Mouse (Mus musculus): Measurements from ENCODE around the gene Prtn3. TPM values are rescaled to one million over a fixed set of nuclear protein-coding genes. Genes with fewer than 3 reads are reported as not detected.

The Prtn3 gene
- total RNA-seq, 2 experiments from 2014 or later, result 2.3 to 3.1 TPM

DNA sequence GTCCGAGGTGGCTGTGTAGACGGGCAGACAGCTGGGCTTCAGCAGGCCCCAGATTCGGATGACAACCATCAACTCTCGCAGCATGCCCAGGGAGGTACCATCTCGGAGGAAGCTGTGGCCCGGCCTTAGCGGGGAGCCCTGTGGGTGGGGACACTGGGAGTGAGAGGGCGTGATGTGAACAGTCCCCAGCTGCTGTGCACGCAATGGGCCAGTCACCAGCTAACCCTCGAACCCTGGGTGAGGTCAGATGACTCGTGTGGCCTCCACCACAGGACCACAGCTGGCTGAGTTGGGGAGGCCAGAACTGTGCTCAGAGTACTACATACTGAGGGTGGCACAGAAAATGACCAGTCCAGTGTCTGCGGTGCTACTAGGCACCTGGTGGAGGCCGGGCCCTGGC lies 22.5 kb downstream of the Prtn3 start:
- intact Hi-C loops (cut with DNase I), result no loop called here
- no peak for DNase-seq (ENCODE audit: low spot score in 2 of 2)

DNA sequence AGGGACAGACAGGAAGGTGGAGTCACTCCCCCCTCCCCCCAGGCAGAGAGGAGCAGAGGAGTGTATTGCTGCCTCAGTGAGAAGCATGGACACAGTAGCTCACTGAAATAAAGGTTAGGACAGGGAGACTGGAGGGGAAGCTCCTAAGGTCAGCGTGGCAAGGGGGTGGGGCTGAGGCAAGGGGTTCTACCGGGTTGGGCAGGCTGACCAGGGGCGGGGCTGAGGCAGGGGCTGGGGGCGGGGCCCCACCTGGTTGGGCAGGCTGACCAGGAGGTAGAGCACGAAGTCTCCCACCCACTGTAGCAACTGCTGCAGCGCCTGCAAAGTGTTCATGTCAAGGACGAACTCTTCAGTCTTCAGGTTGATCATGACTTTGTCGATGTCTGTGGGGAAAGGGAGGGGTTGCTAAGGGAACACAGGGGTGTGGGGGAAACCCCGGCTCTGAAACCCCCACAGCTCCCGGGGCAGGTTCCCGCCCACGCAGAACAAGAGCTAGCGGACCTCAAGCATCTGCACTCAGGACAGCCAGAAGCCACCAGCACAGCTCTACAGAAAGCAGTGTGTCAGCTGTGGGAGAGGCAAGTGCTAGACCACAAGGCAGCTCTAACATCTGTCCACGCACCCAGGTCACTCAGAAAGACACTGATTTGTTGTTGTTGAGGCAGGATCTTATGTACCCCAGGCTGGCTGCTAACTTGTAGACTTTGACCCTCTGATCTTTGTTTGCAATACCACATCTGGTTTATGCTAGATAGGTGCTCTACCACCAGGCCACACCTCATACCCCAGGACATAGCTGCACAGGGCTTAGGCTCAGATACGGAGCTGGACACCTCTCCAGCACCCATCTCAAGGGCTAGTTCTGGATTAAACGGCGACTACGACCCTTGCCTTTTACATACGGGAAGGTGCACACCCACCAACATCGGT lies 23.3 kb downstream of the Prtn3 start:
- intact Hi-C loops (cut with DNase I), result no loop called here
- DNase-seq (ENCODE audit: low spot score in 2 of 2), result no peak

- DNase-seq (ENCODE audit: low spot score in 2 of 2), result peak; percentile 71 to 92
- intact Hi-C loops (cut with DNase I), result no loop called here
Measured at GRCm38 (mm10) chr10:79900951-79901410, 26.7 kb downstream of the Prtn3 start.

DNA sequence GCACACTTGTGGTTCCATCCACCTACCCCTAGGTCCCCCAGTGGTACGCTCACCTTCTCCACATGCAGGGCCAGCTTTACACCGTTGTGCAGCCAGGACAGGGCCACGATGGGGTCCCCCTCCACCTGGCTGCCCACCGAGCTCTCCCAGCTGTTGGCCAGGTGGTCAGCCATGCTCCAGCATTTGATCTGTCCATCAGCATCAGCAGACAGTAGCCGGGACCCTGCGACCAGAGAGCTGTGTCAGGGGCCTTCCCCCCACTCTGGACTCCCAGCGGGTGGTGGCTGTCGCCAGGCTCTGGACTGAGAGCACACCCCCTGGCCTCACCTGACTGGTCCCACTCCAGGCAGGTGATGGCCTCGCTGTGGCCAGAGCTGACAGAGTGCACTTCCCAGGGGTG lies 32.4 kb downstream of the Prtn3 start:
- DNase-seq (ENCODE audit: low spot score in 2 of 2), result no peak

DNA sequence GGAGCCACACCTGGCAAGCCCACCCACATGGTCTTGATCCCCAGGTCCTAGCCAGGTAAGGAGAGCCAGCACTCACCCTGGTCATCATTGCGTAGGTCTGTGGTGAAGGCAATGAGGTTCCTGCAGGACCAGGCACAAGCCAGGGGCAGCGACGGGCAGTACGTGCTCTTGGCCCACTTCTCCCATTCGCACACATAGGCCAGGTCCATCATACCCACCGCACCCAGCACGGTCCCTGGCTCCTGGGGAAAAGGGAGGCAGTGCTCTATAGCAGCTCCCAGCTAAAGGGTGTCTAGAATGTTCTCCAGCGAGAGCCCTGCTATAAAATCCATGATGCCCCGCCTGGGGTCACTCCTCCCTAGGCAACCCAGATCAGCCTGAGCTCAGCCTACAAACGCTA lies 33.1 kb downstream of the Prtn3 start:
- intact Hi-C loops (cut with DNase I), result no loop called here
- DNase-seq (ENCODE audit: low spot score in 2 of 2), result no peak

More for the DNA sequence above, 32.4 kb downstream of the Prtn3 start:
- intact Hi-C loops (cut with DNase I), result no loop called here

DNA sequence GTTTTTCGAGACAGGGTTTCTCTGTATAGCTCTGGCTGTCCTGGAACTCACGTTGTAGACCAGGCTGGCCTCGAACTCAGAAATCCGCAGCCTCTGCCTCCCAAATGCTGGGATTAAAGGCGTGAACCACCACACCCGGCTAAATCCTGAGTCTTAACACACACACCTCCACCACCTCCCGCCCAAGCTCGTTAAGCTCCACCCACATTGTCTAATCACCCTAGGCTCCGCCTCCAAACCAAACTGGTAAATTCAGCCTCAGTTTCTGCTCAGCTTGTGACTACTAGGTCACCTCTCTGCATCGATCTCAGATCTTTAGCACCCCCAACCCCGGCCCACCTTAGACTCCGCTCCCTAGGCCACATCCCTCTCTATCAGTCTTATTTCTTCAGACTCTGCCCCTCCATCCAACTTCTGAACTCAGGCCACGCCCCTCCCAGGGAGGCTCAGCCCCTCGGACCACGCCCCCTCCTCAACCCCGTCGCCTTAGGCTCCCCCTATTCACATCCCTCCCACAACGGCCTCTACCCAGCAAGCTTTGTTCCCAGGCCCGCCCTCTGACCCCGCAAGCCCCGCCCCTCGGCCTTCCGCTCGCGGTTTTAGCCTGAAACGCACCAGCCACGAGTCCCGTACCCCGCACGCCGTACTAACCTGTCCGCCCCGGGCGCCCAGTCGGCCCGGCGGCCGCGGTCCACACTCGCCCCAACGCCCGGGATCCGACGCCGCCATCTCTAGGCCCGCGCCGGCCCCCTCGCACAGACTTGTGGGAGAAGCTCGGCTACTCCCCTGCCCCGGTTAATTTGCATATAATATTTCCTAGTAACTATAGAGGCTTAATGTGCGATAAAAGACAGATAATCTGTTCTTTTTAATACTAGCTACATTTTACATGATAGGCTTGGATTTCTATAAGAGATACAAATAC lies 34.2 kb downstream of the Prtn3 start, which contains the start of gene Med16:
TSS of gene Med16 (minus strand) at position 757 of the 925 bp plus-strand sequence.
- intact Hi-C loops (cut with DNase I), result no loop called here
- peak; percentile 92 for DNase-seq (ENCODE audit: low spot score in 2 of 2)

GRCm38 (mm10) chr10:79909092-79909922 lies 35.0 kb downstream of the Prtn3 start:
- intact Hi-C loops (cut with DNase I), result no loop called here
- peak; percentile 65 to 84 for DNase-seq (ENCODE audit: low spot score in 2 of 2)

GRCm38 (mm10) chr10:79910556-79910955 lies 36.3 kb downstream of the Prtn3 start, which contains the start of gene Gm26602:
Gene Gm26602 (plus strand): TSS chr10:79910856.
- intact Hi-C loops (cut with DNase I), result no loop called here
- no peak for DNase-seq (ENCODE audit: low spot score in 2 of 2)

GRCm38 (mm10) chr10:79912412-79912811 lies 38.1 kb downstream of the Prtn3 start:
- no peak for DNase-seq (ENCODE audit: low spot score in 2 of 2)
- intact Hi-C loops (cut with DNase I), result no loop called here

DNA sequence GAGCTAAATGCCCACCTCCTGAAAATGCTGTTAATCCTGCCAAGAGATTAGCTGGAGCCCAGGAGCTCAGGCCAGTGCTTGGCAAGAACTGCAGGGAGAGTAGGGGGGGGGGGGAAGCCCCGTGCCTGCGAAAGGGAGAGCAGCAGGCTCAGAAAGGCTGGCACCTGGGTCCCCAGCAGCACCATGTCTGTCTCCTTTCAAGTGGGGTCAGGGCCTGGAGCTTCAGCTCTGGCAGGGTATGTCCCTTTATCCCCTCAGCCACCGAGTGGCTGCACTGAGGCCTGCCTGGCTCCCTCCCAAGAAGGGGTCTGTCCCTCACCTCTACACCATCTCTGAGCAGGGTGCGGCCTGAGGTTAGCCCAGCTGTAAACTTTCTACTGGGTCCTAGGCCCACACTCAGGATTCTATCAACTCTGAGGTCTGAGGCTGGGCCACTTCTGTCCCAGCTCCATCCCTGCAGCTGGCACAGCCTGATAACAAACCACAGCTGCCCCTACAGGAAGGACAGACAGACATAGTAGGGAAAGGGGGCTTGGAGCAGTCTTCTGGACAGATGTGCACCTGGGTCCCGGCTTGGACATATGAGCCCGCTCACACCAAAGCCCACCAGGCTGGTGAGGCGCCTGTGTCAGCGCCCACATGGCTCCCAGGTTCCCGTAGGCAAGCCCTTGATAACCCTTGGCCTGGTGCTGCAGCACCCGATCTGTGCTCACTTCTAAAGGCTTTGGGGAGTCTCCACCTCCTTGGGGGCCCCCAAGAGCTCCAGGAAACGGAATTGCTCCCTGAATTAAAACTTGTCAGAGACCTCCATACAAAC lies 40.1 kb downstream of the Prtn3 start:
- intact Hi-C loops (cut with DNase I), result no loop called here
- DNase-seq (ENCODE audit: low spot score in 2 of 2), result no peak

DNA sequence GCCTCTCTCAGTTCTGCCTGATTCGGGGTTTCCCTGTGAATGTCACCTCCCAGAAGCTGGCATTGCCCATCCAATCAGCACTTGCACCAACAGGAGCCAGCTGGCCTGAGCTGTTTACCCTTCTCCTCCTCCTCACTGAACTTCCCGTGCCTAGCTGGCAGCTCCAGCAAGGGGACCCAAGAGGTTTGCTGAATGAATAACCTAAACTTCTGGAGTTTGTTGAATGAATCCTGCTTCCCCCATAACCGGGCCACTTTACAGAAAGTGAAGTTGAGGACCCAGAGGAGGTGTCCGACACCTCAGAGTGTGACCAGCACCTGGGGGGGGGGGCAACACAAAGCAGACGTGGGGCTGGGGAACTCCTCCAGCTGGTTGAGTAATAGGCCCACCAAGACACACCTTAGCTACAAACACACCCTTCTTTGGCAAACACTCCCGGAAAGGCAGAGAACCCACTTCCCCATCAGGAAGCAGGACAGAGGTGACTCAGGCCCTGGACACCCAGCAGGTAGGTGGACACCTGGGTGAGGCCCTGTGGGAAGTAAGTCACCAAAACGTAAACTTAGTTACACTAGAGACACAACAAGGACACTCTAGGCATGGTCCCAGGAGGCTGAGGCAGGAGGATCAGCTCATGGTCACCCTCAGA lies 40.8 kb downstream of the Prtn3 start:
- DNase-seq (ENCODE audit: low spot score in 2 of 2), result no peak
- intact Hi-C loops (cut with DNase I), result no loop called here

- peak in 1 of 2 experiments; percentile 36 for DNase-seq (ENCODE audit: low spot score in 2 of 2)
- intact Hi-C loops (cut with DNase I), result no loop called here
Measured at GRCm38 (mm10) chr10:79916081-79916480, 41.8 kb downstream of the Prtn3 start.

DNA sequence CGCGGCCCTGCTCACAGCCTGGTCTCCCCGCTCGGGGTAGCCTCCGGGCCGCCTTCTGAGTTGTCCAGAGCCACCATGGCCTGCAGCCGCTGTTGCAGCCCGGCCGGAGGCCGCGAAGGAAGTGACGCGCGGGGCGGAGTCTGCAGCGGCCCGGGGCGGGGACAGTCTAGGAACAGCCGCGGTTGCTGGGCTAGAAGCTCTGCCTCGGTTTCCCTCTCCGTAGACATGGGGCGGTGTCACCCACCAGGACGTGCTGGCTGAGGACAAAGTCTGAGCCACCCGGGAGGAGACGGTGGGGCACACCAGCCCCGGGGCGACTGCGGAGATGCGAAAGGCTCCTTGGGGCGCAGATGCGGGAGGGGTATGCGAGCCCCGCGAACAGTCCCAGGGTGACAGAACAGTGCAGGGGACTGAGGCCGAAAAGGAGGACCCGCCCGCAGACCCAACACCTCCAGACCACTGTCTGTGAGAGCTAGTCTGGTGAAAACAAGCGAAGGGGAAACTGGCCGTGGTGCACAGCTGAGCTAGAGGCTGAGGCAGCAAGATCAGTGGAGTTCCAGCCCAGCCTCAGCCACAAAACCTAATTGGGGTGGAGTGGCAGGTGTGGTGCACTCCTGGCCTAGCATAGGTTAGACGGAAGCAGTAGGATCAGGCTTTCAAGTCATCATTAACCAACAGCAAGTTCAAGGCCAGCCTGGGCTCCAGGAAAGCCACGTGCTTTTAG lies 42.7 kb downstream of the Prtn3 start, which contains the start of gene Kiss1r:
TSS of gene Kiss1r (plus strand) at position 164 of the 724 bp plus-strand sequence.
- intact Hi-C loops (cut with DNase I), result no loop called here
- DNase-seq (ENCODE audit: low spot score in 2 of 2), result peak; percentile 64 to 84

- no peak for DNase-seq (ENCODE audit: low spot score in 2 of 2)
- intact Hi-C loops (cut with DNase I), result no loop called here
Measured at GRCm38 (mm10) chr10:79917532-79918100, 43.3 kb downstream of the Prtn3 start.

DNA sequence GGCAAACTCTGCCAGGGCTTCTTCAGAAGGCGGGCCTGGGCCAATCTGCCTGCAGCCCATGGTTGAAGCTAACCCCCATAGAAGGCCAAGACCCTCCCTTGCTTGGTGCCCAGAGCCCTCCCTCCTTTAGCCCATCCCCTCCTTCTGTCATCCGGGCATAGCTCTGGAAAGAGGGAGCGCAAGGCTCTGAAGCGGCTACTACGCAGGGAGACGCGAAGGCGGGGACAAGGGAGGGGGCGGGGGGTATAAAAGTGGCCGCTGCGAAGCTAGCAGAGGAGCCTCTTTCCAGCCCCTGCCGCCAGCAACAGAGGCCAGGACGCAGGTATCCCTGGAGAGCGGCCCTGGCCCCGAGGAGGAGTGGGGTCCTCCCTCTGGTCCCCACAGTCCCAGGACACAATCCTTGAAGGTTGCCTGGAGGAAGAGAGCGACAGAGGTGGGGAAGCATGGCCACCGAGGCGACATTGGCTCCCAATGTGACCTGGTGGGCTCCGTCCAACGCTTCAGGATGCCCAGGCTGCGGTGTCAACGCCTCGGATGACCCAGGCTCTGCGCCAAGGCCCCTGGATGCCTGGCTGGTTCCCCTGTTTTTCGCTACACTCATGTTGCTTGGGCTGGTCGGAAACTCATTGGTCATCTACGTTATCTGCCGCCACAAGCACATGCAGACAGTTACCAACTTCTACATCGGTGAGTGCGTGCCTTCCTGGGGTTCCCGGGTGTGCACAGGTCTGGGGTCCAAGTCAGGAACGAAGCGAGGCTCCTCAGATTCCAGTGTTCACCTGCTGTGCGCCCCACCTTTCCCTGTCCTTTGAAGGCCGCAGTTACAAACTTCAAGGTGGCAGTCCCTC lies 44.2 kb downstream of the Prtn3 start:
- intact Hi-C loops (cut with DNase I), result no loop called here
- DNase-seq (ENCODE audit: low spot score in 2 of 2), result no peak
